Mouse (Mus musculus): ENCODE measurements around the gene Tnrc18.
A peak's percentile ranks its signal among the peaks of the same experiment; 100 is the strongest.

Gene Tnrc18

GRCm38 (mm10) chr5:142692248-142692647 is 125.2 kb downstream of the Tnrc18 start, which contains the start of gene Slc29a4:
Gene Slc29a4, plus strand, starts transcription at chr5:142692512.
- no peak for DNase-seq (ENCODE audit: low spot score)

GRCm38 (mm10) chr5:142690343-142690742 is 127.1 kb downstream of the Tnrc18 start:
- DNase-seq (ENCODE audit: low spot score) = no peak

GRCm38 (mm10) chr5:142688866-142689265 is 128.6 kb downstream of the Tnrc18 start:
- DNase-seq (ENCODE audit: low spot score) = no peak

- DNase-seq (ENCODE audit: low spot score) = no peak
Observed at GRCm38 (mm10) chr5:142682529-142682928, 134.9 kb downstream of the Tnrc18 start.

- DNase-seq (ENCODE audit: low spot score) = peak; percentile 28
Observed at GRCm38 (mm10) chr5:142681911-142682310, 135.6 kb downstream of the Tnrc18 start.

- no peak for DNase-seq (ENCODE audit: low spot score)
Observed at GRCm38 (mm10) chr5:142679065-142679464, 138.4 kb downstream of the Tnrc18 start.

- DNase-seq (ENCODE audit: low spot score) = peak; percentile 77
Observed at GRCm38 (mm10) chr5:142678141-142678571, 139.3 kb downstream of the Tnrc18 start.

Measured in ovary, adult 18-20 months (tissue).